Mouse (Mus musculus) telencephalon, adult 2 months (tissue): Measurements from ENCODE around the gene Relb.
A peak's percentile ranks its signal among the peaks of the same experiment; 100 is the strongest.

Experiments
- DNase-seq: peaks from one replicate; pipeline ENCODE4 v3.0.0-alpha.2; 2011; ENCODE audit warnings: low read depth, low spot score

The Relb gene

DNA sequence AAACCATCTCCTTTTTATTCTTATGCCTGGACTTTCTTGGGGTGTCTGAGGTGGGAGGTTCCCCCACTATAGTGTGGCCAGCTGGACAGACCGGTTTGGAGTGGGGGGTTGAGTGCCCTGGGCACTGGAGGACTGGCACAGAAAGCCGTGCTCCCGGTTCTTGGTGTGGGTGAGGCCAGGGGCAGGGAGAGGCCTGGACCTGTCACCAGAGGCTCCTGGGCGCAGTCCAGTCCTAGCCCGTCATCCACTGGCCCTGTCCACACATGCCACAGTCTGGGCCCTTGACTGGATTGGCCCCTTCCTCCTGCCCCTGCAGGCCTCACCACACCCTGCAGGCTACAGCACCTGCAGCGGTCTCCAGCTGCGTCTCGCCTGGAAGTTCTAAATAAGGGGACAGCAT, 48.6 kb downstream of the Relb start:
- no peak for DNase-seq

- DNase-seq: no peak
These were observed 49.5 kb downstream of the Relb start for GRCm38 (mm10) chr7:19579751-19580150.

GRCm38 (mm10) chr7:19578436-19578835, 50.8 kb downstream of the Relb start:
- DNase-seq: no peak

DNA sequence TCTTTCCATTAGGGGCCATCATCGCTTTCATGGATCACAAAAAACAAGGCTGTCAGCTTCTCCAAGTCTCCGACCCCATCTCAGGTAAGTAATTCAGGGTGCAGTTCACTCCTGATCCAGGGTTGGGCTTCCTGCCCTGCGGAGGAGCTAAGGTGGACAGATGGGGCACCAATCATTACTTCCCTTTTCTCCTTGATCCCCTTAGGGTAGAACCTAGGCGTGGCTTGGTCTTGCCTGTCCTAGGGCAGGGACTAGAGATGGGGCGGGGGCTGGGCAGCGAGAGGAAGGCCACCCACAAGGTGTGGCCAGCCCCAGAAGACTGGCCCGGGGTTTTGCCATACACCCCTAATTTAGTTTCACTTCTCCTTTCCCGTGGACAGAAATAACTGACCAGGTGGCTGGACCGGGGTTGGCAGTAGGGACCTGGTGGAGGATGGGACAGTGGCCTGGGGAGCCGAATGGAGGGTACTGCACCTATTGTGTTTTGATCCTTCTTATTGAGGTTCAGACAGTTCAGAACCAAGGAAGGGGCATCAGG, 51.3 kb downstream of the Relb start:
- no peak for DNase-seq

- DNase-seq: no peak
These were observed 51.9 kb downstream of the Relb start, which contains the start of the genes Zfp296 and Gemin7 for GRCm38 (mm10) chr7:19577141-19577852. Gene Zfp296, plus strand, starts transcription at chr7:19577287. Gene Gemin7, minus strand, starts transcription at chr7:19577595.

GRCm38 (mm10) chr7:19575559-19575958, 53.7 kb downstream of the Relb start:
- no peak for DNase-seq

GRCm38 (mm10) chr7:19573776-19574140, 55.5 kb downstream of the Relb start:
- no peak for DNase-seq

GRCm38 (mm10) chr7:19572926-19573775, 56.1 kb downstream of the Relb start:
- DNase-seq: no peak

- DNase-seq: no peak
These were observed 59.6 kb downstream of the Relb start for GRCm38 (mm10) chr7:19569647-19570046.

DNA sequence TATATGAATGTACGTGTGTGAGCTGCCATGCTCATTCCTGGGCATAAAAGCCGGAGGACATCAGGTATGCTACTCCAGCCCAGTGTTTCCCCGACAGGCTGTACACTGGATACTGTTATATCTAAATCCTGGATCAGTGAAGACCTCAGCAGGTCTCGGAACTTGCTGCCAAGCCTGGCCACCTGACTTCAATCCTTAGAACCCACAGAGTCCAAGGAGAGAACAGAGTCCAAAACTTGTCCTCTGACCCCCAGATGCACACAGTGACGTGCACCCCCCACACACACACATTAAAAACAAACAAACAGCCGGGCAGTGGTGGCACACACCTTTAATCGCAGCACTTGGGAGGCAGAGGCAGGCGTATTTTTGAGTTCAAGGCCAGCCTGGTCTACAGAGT, 61.8 kb downstream of the Relb start:
- no peak for DNase-seq

GRCm38 (mm10) chr7:19565803-19566202, 63.4 kb downstream of the Relb start:
- DNase-seq: no peak

- DNase-seq: no peak
These were observed 64.8 kb downstream of the Relb start for GRCm38 (mm10) chr7:19564455-19564854.

DNA sequence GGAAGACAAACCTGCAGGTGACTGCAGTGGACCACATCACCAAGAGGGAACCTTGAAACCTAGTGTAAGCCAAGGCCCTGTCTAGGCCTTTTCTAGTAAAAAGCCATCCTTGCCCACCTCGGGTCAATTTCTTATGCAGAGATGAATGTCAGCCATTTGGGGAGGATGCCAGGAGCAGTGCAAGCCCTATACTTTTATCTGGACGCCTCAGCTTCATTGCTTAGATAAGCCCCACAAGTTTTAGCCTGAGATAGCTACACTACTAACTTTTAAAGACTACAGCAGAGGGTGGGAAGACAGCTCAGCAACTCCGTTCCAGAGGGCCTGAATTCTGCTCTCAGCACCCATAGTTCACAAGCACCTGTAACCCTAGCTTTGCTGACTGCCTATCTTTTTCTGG, 65.4 kb downstream of the Relb start:
- no peak for DNase-seq

GRCm38 (mm10) chr7:19562643-19563410, 66.4 kb downstream of the Relb start, which contains the start of gene Ppp1r37:
Gene Ppp1r37, minus strand, starts transcription at chr7:19563076.
- DNase-seq: no peak

- DNase-seq: peak; percentile 96
These were observed 67.2 kb downstream of the Relb start for GRCm38 (mm10) chr7:19561765-19562642.

DNA sequence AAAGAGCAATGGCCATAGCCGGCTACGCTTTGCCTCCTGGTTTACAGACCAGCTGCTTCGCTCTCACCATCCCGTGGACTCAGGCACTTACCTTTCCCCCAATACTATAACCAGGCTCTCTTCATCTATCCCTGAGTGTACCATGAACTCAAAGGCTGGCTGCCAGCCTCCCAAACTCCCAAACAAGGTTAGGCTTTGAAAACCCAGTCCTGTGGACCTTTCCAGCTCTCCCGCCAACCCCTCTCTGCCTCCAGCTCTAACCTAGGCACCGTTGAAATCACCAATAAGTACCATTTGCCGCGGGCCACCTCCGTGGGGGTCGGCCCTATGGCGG, 67.8 kb downstream of the Relb start:
- DNase-seq: no peak

- DNase-seq: no peak
These were observed 68.6 kb downstream of the Relb start for GRCm38 (mm10) chr7:19560491-19561260.

DNA sequence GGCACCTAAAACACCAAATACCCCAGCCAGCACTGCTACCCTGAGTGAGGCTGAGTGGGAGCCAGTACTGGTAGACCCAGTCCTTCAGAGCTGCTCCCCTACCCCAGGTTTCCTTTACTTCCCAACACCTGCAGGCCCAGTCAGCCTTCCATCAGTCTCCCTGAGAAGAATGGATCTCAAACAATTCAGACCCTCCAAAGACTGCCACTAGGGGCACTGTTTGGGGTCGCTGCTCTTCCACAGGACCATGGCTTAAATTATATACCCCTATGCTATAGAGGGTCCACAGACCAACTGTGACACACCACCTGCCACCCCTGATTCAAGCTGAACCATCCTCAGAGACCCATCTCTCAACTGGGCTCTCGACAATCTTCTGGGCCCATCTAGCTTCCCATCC, 70.3 kb downstream of the Relb start:
- DNase-seq: no peak

GRCm38 (mm10) chr7:19557982-19558900, 71.0 kb downstream of the Relb start:
- no peak for DNase-seq
